Mouse (Mus musculus) lung, adult 10 weeks (tissue): ENCODE results near the gene Olfr199. TPM values are rescaled to one million over a fixed set of nuclear protein-coding genes. Genes with fewer than 3 reads are reported as not detected.

Experiments
- polyA plus RNA-seq: library from polyadenylated mRNA; stranded (reverse); fragments of 350-450 nt; fragmentation: Illumina TruSeq; extraction: RNeasy Lipid Tissue Mini Kit (QIAGEN cat#74804); gene quantifications from one replicate; pipeline ENCODE4 v1.2.3, GENCODE M21; 2014; ENCODE audit warnings: low read depth, low replicate concordance; ENCODE audit not compliant: insufficient read depth

Olfr199 gene
- not detected for polyA plus RNA-seq

DNA sequence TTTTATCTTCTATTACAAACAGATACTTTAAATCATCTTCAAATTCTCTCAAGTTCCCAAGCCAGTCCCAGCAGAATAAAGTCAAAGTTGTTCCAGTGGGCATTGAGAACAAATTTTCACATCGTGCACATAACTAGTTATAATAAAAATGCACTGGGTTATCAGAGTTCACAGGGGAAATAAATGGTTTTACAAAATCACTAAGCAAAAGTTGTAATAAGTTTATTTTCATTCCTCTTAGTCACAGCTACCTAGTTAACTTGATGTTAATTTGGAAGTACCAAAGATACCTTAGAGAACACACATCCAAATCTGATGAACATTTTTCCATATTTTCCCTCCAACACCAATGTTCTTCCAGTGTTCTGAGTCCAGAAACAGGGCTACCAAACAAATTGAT, at the start of gene Olfr199:
TSS of gene Olfr199 (minus strand) at position 101 of the 400 bp plus-strand sequence.

DNA sequence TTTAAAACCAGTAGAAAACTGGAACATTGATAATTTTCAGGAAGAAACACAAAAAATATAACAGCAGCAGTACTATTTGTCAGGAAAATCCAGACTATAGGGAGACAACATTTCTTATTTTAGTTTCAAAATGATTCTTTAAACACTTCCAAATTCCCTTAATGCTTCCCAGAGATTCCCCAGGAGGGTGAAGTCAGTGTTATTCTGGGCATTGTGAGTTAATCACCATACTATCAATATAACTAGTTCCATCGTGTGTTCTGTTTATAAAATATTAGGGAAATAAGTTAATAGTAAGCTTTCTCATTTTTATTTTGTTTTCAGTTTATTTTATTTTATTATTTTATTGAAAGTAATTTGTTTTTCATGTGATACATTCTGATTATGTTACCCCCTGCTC, 16.1 kb downstream of the Olfr199 start, which contains the start of gene Olfr198:
TSS of gene Olfr198 (minus strand) at position 101 of the 400 bp plus-strand sequence.

DNA sequence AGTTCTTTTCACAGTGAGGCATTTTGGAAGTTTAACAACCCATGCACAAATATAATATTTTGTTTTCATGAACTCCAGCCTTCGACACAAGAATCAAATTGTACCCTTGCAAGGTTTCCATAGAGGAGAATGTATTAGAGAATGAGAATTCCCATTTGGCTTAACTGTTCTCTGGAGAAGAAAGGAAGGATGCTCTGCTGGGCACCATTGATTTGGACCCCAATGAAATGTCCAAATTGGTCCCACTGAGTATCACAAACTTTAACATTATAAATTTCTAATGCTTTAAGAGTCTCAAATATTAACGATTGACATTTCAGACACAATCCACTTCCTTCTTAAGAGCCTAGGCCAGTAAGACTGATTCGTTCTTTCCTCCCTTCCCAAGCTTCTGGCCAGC, 49.2 kb downstream of the Olfr199 start, which contains the start of gene Olfr196:
TSS of gene Olfr196 (minus strand) at position 101 of the 400 bp plus-strand sequence.

Other genes with a start within 250 kb of the Olfr199 start
- not detected for gene Olfr183, start 224.4 kb downstream of the Olfr199 start, polyA plus RNA-seq
- not detected for gene Olfr186, start 189.5 kb downstream of the Olfr199 start, polyA plus RNA-seq
- gene Olfr187, start 180.0 kb downstream of the Olfr199 start, polyA plus RNA-seq, result not detected
- not detected for gene Olfr190, start 141.8 kb downstream of the Olfr199 start, polyA plus RNA-seq
- not detected for gene Olfr191, start 129.9 kb downstream of the Olfr199 start, polyA plus RNA-seq
- not detected for gene Olfr193, start 107.9 kb downstream of the Olfr199 start, polyA plus RNA-seq
- not detected for gene Olfr194, start 98.7 kb downstream of the Olfr199 start, polyA plus RNA-seq
- gene Olfr195, start 72.7 kb downstream of the Olfr199 start, polyA plus RNA-seq, result not detected
- gene Olfr196, start 49.3 kb downstream of the Olfr199 start, polyA plus RNA-seq, result not detected
- gene Olfr198, start 16.2 kb downstream of the Olfr199 start, polyA plus RNA-seq, result not detected
- not detected for gene Olfr201, start 52.9 kb upstream of the Olfr199 start, polyA plus RNA-seq
- not detected for gene Olfr202, start 67.0 kb upstream of the Olfr199 start, polyA plus RNA-seq
- not detected for gene Olfr203, start 79.1 kb upstream of the Olfr199 start, polyA plus RNA-seq
- gene Olfr204, start 98.5 kb upstream of the Olfr199 start, polyA plus RNA-seq, result not detected
- not detected for gene Olfr205, start 111.4 kb upstream of the Olfr199 start, polyA plus RNA-seq
- gene Olfr206, start 129.5 kb upstream of the Olfr199 start, polyA plus RNA-seq, result not detected
- gene Olfr209, start 144.2 kb upstream of the Olfr199 start, polyA plus RNA-seq, result not detected
- not detected for gene Gabrr3, start 187.6 kb upstream of the Olfr199 start, polyA plus RNA-seq